Mouse (Mus musculus): Measurements from ENCODE around the gene Gxylt1.
A peak's percentile ranks its signal among the peaks of the same experiment; 100 is the strongest.
"Not testable (repeated sequence)": the region's sequence is repeated elsewhere in the genome, so short reads cannot be mapped to it uniquely, and the experiment has no call there.

Gxylt1 gene

DNA sequence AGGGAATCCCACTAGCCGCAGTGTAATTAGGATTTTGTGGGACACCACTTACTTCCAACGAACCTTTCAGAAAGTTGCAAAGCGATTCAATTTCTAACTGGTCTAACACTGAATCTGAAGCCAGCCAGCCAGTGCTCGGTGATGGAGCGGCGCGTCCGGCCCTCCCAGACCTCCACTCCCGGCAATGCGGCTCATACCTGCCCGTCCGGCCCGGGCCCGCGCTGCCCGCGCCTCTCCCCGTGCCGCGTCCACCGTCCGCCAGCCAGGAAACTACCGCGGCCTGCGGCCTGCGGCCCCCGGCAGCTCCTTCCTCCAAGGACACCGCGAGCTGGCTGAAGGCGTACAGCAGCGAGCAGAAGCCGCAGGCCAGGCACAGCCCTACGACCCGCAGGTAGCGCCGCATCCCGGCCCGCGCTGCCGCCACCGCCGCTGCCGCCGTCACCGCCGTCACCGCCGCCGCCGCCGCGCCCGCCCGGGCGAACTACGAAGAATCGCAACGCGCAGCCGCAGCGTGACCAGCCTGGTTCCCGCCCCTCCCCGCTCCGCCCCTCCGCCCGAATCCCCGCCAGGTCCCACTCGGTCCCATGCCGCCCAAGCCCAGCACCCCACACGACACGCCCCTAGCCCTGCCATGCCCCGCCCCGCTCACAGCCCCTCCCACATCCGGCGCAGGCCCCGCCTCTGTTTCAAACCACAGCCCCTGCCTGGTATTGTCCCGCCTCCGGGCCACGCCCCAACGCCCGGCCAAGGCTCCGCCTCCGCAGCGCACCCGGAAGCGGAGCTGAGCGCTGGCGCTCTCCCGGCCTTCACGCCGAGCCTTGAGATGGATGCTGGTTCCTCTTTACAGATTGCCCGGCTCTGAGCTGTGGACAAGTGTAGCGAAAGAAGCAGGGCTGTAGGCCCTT, at the start of gene Gxylt1:
TSS of gene Gxylt1 (minus strand) at position 501 of the 905 bp plus-strand sequence.
- DNase-seq (ENCODE audit: low read depth, low spot score), result peak; percentile 91

DNA sequence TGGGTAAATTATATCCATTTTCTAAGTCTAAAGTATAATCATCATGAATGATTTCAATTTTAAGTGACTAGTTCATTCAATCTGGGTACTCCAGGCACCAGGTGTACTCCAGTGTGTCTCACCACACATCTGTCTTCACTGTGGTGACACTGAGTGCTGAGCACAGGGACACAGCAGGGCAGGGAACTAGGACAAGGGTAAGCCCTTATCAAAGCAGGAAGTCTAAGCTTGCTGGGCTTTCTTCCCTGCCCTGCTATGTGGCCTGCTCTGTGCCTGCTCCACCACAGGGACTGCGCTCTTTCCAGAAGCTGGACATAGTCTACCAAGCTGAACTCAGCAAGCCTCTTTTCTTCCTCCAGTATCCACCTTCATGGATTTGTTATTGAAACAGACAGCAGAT, 43.8 kb upstream of the Gxylt1 start:
- no peak for DNase-seq (ENCODE audit: low read depth, low spot score)

DNA sequence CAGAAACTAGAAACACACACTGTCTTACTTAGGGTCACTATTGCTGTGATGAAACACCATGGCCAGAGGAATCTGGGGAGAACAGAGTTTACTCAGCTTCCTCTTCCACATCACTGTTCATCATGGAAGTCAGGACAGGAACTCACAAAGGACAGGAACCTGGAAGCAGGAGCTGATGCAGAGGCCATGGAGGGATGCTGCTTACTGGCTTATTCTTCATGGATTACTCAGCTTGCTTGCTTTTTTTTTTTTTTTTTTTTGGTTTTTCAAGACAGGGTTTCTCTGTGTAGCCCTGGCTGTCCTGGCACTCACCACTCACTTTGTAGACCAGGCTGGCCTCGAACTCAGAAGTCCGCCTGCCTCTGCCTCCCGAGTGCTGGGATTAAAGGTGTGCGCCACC, 35.3 kb upstream of the Gxylt1 start:
- DNase-seq (ENCODE audit: low read depth, low spot score), result not testable (repeated sequence)

DNA sequence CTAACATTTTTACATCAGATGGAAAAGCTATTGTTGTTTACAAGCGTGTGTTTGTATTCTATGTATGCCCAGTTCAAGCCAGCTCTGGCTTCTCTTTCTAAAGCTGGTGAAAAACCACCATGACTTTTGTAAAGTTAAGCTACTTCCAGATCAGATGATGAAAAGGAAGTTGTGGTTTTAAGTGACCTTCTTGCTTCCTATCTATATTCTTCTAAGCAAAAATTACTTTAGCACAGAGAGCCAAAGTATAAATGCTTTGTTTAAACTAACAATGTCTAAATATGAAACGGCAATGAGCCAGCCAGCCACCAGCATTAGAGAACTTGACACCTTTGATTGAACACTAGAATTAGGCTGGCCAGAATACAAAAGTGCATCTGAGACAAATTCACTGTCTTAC, 23.2 kb upstream of the Gxylt1 start:
- DNase-seq (ENCODE audit: low read depth, low spot score), result no peak

DNA sequence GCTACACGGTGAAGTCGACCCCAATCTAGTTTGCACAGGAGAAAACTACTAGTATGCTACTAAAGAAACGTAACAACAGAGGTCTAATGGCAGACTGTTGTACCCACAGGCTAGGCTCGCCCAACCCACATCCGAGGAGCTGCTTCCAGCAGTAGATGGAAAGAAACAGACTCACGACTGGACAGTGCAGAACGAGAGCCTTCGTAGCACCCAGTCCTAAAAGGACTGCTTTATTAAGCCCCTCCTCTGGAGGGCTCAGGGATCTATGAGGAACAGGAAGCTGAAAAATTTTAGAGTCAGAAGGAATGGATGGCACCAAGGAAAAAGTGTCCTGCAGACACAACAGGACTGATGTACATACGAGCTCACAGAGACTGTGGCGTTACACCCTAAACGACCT, 19.5 kb upstream of the Gxylt1 start:
- no peak for DNase-seq (ENCODE audit: low read depth, low spot score)

DNA sequence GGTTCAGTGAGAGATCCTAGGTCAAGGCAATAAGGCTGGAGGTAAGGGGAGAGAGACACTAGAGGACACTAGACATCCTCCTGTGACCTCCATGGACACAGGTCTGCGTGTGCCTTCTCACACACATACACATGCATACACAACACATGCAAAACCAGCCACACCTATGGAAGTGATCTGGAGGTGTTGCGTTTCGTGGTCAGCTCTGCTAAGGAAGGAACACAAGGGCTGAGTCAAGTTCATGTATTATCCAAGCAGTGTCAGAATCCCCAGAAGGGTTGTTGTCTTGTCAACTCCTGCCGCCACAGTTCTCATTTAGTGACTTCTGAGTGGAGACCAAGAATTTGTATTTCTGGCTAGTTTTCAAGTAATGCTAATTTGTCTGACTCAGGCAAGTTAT, 13.3 kb upstream of the Gxylt1 start:
- DNase-seq (ENCODE audit: low read depth, low spot score), result no peak

DNA sequence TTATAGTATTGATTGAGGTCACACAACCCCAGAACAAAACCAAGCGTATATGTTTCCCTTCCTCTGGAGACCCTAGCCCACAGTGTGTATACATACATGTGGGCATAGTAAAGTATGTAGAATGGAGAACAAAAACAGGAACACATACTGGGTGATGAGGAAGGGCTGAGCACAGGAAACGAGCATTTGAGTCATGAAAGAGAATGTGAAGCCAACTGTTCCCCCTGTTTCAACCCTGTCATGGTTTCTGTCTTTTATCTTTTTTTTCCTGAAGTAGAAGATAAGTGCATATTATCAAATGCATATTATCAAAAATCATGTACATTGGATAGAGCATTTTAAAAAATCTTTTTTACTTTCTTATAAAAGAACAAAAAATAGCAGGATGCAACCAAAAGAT, 12.6 kb upstream of the Gxylt1 start:
- no peak for DNase-seq (ENCODE audit: low read depth, low spot score)

DNA sequence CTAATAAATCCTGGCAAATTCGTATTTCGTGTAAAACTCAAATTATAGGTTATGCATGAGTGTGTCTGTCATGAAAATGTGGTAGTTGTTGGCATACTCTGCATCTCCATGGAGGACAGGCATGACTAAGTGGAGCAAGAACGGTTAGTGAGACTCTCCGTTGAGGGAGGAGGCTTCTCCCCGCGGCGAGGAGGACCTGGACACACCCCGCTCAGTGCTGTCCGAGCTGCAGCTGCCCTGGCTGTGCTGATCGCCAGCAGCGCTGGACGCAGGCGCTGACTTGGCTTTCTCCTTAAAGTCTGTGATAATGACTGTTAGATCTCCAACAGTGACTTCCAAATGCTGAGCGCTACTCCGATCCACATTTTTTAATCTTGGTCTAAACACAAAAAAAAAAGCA, 10.3 kb upstream of the Gxylt1 start:
- no peak for DNase-seq (ENCODE audit: low read depth, low spot score)

DNA sequence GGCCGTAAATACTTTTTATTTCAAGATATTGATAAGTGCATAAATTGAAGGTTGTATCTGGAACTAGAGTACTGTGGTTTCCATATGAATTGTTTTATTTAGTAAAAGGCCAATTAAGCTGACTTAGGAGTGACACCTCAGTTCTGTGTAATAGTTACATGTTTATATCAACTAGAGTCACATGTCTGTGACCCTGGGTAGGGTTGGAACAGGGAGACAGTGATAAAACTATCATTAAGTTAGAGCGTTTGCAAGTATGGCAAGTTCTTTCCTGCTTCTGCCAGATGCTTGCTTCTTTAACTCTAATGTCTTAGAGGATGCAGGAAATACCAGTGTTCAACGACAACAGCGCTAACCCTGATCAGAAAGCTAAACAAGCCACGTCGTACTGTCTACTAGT, 9.3 kb upstream of the Gxylt1 start:
- DNase-seq (ENCODE audit: low read depth, low spot score), result no peak

DNA sequence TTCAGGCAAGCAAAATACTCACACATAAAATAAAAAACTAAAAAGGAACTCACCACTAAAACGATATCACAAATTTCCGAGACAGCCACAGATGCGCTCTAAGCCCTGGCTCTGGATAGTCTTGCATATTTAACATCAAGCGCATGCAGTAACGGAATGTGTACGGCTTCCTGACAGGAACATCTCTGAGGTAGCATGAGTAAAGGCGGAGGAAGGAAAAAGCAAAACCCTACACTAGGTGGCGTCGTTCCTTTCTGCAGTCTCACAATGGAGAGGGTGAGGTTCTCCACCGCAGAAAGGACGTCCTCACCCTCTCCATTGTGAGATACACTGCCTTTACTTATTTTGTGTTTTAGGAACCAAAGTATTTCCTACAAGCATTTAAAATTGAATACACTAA, 8.4 kb upstream of the Gxylt1 start:
- no peak for DNase-seq (ENCODE audit: low read depth, low spot score)

DNA sequence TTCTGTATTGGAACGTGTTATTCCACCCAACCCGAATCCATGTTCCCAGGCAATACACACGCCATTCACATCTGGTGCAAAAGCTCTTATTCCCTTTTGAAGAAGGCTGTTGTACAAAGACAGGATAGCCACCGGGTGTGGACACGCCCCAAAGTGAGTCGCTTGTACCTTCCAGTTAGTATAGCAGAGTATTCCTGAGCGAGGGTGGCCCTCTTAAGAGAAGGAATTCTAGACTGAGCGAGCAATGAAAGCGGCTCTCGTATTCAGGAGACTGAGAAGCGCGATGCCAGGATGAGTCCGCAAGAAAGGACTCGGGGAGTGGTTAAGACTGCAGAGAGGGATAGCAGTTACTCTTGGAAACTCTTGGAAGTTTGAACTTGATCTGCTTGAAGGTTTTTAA, 1.3 kb upstream of the Gxylt1 start:
- DNase-seq (ENCODE audit: low read depth, low spot score), result no peak

DNA sequence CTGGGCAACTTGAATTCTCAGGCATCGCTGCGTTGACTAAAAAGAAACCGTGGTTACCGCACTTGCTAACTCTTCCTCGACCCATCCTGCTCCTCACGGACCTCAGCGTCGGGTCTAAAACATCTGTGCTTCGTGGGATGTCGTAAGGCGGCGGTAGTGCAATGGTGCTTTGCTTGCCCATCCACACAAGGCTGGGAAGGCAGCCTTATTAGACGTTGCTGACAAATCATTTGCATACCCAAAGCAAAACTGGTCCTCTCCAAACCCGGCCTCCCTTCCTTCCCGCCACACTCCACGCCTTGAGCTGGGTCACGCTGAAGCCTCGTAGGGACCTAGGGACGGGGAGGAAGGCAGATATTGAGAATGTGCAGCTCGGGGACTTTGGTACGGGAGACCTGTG, 644 bp upstream of the Gxylt1 start:
- no peak for DNase-seq (ENCODE audit: low read depth, low spot score)

DNA sequence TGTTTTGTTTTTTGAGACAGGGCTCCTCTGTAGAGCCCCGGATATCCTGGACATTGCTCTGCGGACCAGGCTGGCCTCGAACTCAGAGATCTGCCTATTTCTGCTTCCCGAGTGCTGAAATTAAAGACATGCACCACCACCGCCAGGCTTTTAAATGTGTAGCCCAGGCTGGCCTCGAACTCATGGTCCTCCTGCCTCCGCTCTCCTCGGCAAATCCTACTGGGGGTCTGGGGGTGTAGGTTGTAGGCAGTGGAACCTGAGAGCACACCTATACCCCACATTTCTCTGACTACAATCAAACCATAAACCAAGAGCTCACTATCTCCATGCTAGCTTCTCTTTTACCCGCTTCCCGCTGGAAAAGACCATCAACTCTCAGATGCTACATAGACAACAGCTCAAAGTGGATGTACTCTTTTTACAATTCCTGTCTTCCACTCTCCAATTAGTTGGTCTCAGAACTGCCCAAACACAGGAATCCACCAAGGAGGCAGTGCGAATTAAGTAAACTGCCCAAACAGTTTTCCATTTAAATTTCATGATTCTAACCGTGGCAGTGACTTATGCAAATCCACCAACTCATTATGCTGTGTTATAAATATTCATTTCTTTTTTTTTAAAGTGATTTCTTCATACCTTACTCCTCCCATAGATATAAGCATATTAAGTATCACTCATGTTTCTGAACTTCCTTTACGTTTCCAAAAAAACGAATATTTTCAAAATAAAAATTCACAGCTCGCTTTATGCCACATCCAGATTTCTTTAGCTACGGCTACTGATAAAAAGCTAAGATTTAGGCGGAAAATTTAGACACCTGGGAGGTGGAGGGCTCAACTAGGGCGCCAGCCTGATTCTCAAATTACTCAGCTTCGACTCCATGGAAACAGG, 946 bp downstream of the Gxylt1 start:
- DNase-seq (ENCODE audit: low read depth, low spot score), result no peak

DNA sequence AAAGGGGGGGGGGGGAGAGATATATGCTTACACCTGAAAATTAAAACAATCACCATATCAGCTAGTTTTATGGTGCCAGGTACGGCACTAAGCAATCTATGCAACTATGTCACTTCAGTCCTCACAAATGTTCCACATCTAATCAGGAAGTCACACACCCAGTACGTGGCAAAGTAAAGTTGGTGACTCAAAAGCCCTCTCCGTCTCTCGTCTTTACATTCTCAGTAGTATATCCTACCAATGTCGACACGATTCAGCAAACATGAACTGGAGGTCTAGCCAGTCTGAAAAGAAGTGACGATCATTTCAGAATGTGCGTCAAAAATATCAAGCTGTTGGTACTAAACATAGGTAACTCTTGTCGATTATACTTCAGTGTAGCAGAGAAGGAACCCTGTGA, 2.0 kb downstream of the Gxylt1 start:
- no peak for DNase-seq (ENCODE audit: low read depth, low spot score)

DNA sequence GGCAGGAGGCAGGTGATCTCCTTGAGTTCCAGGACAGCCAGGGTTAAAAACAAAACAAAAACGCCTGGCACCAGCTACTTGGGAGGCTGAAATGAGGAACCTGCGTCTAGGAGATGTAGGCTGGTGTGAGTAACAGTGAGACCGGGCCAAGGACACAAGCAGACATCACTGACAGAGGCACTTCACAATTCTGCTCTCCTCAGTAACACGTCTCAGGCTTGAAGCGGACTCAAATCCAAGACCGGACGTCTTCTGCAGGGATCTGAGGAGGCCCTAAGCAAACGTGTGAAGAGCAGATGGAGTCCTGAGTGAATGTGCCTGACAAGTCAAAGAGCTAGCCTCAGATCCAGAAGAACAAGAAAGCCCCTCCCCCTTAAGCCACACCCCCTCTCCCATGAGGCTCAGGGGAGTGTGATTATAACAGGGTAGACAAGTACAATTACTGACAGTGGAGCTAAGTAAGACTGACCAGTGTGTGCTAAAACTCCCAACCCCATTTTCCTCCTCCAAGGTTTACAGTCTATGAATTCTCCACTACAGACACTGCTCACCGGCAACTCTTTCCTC, 4.6 kb downstream of the Gxylt1 start:
- no peak for DNase-seq (ENCODE audit: low read depth, low spot score)

DNA sequence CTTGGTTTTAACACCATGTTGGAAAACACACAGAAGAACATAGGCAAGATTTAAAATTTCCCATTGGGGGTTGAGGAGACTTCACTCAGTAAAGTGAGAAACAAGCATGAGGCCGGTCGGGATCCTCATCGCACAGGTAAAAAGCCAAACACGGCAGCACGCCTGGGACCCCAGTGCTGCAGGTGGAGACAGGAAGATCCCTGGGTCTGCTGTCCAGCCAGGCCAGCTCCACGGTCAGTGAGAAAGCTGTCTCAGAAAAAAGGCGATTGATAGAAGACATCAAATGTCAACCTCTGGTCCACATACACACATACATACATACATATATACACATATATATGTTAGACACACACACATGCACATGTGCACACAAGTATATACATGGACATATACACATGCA, 5.4 kb downstream of the Gxylt1 start:
- DNase-seq (ENCODE audit: low read depth, low spot score), result no peak

DNA sequence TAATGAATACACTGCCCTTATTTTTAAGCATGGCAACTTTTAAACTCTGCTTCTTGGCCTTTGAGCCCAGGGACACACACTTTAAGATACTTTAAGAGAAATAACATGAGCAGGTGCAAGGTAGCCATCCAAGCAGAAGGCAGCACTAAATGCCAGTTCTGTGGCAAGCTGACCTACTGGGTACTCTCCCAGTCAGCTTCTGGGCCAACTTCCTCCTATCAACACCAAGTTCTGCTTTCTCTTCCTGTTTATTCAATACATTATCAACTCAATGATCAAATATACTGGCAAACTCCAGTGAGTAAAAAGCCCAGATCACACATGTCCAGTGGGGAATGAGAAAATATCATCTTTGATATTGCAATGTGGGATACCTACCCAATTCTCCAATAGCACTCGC, 7.0 kb downstream of the Gxylt1 start:
- DNase-seq (ENCODE audit: low read depth, low spot score), result no peak

DNA sequence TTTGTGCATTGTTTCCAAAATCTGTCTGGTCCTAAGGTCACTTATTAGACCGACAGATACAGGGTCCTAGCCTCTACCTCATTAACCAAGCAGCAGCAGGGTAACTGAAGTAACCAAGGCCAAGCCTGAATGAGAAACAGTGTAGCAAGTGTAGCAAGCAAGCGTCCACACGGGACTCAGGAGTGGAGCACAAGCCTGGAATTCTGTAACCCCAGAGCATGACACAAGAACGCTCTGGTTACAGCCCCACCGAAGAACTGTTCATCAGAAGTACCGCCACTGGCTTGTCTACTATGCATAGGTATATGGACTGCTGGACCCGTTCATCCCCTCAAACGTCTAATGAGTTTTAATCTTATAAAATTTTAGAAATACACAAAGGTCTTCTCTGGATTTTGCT, 7.5 kb downstream of the Gxylt1 start:
- DNase-seq (ENCODE audit: low read depth, low spot score), result no peak

DNA sequence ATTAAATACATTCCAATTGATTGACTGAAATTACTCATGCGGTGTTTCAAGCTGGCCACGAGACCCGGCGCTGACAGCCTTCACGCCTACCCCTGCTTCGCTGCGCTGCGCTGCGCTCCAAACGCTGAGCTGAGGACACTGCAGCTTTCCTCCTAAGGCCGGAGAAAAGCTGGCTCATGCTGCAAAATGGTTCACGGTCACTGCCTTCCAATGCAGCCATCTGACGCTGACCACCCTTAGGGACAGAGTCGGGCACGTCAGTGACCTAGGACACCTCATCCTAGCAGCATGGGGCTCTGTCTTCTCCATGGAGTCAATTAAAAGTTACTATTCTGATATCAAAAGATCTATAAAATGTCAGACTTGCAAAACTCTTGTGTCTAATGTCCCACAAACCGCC, 8.6 kb downstream of the Gxylt1 start:
- no peak for DNase-seq (ENCODE audit: low read depth, low spot score)

DNA sequence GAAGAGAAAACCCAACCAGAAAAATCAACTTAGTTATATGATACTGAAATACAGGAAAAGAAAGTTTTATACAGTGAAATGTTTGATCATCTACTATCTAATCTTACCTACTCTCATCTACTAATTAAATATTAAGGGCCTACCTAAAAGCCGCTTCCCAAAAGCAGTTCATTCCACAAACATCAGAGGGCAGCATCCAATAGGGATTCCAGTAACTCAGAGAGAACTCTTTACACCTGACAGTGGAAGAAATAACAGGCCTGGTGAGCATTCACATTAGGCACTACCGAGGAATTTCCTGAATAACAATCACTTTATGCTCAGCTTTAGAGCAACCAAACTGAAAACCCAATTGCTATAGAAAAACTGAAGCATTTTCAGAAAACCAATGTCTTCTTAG, 9.3 kb downstream of the Gxylt1 start:
- DNase-seq (ENCODE audit: low read depth, low spot score), result no peak

DNA sequence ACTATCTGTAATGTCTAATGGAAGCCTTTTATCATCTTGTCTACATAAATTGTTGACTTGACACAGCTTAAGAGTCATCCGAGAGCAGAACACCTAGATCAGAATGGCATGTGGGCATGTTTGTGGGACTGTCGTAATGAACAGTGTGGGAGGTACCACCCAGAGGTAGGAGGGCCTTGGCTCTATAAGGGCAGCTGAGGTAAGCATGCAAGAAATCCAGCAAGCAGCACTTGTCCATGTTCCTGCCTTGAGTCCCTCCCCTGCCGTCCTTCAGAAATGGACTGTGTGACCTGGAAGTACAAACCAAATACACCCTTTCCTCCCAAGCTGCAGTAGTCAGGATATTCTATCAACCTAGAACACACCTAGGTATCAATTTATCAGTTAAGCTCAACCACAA, 9.7 kb downstream of the Gxylt1 start:
- no peak for DNase-seq (ENCODE audit: low read depth, low spot score)

DNA sequence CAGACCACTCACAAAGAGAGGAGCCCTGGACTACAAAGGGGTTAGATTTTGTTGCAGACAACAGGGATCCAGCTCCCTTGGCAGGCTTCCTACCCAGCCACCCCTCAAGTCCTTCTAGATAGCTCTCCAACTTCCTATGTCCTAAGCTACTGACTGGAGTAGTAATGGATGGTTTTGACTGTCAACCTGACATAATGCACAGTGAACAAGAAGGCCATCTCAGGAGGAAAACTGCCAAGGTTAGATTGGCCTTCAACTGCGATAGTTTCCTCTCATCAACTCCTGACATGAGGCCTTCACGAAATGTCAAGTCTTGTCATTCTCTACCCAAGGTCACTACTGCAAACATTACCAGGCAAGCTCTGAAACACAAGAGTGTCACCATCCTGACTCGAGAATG, 10.8 kb downstream of the Gxylt1 start:
- no peak for DNase-seq (ENCODE audit: low read depth, low spot score)

DNA sequence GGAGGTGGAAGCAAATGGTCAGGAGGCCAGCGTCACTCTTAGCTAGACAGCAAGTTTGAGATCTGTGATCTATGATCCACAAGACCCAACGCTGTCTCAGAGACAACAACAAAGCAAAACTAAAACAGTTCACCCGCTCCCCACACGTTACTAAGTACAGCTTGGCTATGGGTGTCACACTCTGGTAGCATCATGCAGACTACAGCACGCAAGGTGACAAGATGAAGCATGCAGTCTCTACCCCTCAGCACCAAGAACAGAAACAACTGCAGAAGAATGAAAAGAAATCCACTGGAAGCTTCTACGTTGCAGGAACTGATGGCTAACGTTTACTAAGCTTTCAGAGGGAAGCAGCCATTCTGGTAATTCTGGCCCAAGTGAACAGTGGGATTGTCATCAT, 11.4 kb downstream of the Gxylt1 start:
- DNase-seq (ENCODE audit: low read depth, low spot score), result no peak
